Mouse (Mus musculus): ENCODE measurements around the gene Casp7. TPM values are rescaled to one million over a fixed set of nuclear protein-coding genes. Genes with fewer than 3 reads are reported as not detected.

Casp7 gene
- polyA plus RNA-seq, 1 experiment from 2014 or later: 27.7 TPM

DNA sequence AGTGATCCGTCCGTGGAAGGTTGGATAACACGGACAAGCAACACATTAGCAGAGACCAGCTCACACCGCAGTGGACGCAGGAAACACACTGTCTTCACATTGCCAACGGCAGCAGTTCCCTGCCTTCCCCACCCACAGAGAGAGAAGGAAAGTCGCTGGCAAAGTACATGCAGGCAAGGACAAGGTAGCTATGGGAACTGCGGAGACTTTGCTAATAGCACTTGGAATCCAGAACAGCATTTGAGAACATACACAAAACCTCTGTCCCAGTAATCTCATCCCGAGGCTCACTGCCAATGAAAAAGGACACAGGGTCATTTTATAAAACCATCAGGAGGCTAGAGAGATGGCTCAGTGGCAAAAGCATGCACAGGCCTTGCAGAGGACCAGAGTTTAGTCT lies 30.3 kb upstream of the Casp7 start:
- no peak for ATAC-seq (ENCODE audit: extremely low read depth, insufficient number of reproducible peaks, low FRiP score, low TSS enrichment)
- H3K9ac ChIP-seq: no peak overlapping the region
- no peak overlapping the region for H3K4me2 ChIP-seq
- H3K36me3 ChIP-seq: peaks cover 86% of the 10 kb centered on the region
- no peak overlapping the region for H3K4me3 ChIP-seq
- 73% methylated on average over 9 of the region's 9 CpGs for WGBS
- no peak overlapping the region for H3K27ac ChIP-seq (replicated peaks)
- H3K9me3 ChIP-seq: no peaks in the 10 kb centered on the region
- H3K4me1 ChIP-seq: no peaks in the 10 kb centered on the region
- H3K27me3 ChIP-seq (replicated peaks): no peaks in the 10 kb centered on the region

DNA sequence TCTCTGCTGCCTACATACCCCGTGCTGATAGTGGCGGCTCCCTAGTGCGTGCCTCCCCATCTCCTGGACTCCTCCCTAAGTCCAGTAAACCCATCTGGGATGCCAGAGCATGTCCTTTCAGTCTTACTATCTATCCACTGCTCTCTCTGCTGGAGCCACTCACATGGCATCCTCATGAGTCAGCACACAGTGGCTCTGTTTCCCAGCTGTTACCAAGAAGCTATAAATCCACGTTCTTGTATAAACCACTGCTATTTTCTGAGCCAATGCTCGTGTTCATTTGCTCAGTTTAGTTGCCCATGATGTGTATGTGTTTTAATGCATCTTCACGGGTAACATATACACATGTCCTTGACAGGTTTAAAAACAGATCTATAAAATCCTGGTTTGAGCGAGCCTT lies 29.2 kb upstream of the Casp7 start:
- Histone ChIP-seq H3K4me1 (no peaks in the 10 kb centered on the region), H3K36me3 (peaks cover 76% of the 10 kb centered on the region), H3K27me3 (replicated peaks) (no peaks in the 10 kb centered on the region), H3K9me3 (no peaks in the 10 kb centered on the region), H3K27ac (replicated peaks) (no peak overlapping the region), H3K4me3 (no peak overlapping the region), H3K4me2 (no peak overlapping the region), H3K9ac (no peak overlapping the region)
- ATAC-seq (ENCODE audit: extremely low read depth, insufficient number of reproducible peaks, low FRiP score, low TSS enrichment): no peak
- 78% methylated on average over 7 of the region's 7 CpGs for WGBS

GRCm38 (mm10) chr19:56368912-56369311 lies 28.0 kb upstream of the Casp7 start:
- no peak for ATAC-seq (ENCODE audit: extremely low read depth, insufficient number of reproducible peaks, low FRiP score, low TSS enrichment)
- Histone ChIP-seq H3K27me3 (replicated peaks) (no peaks in the 10 kb centered on the region), H3K27ac (replicated peaks) (no peak overlapping the region), H3K4me3 (no peak overlapping the region), H3K4me1 (no peaks in the 10 kb centered on the region), H3K4me2 (no peak overlapping the region), H3K36me3 (peaks cover 74% of the 10 kb centered on the region), H3K9me3 (no peaks in the 10 kb centered on the region), H3K9ac (no peak overlapping the region)
- 88% methylated on average over 7 of the region's 7 CpGs for WGBS

DNA sequence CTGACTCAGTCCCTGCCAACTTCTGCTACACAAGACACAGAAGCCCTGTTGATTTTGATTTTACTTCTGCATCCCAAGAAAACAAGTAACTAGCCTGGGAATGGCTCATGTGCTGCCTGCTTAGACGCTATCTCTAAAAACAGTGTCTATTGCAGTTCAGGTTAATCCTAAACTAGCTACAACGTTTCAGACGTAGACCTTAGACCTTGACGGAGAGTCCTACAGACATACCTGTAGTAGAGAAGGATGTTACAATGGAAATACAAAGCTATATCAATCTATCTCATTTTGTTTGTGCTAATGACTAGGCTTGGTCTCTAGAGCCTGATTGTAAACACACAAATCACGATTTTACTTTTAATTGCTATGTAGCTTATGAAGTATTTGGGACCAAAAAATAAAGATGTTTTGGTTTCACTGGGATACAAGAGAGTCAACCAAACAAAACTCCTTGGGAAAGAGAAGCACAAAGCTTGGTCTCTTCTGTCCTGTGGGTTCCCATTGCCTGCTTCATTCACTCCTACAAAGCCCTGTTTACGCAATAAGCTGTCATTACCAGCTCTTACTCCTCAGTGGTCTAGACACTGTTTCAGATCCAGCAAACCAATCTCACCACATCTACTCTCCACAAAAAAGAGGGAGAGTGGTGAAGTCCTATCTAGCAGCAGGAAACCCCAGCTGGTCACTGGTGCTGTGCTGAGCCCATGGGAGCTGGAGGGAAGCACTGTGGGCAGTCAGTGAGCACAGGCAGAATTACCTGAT lies 26.4 kb upstream of the Casp7 start:
- Histone ChIP-seq H3K9ac (no peak overlapping the region), H3K9me3 (no peaks in the 10 kb centered on the region), H3K4me3 (no peak overlapping the region), H3K4me2 (no peak overlapping the region), H3K36me3 (peaks cover 68% of the 10 kb centered on the region), H3K27ac (replicated peaks) (no peak overlapping the region), H3K4me1 (no peaks in the 10 kb centered on the region), H3K27me3 (replicated peaks) (no peaks in the 10 kb centered on the region)
- WGBS: 88% methylated on average over 6 of the region's 6 CpGs
- ATAC-seq (ENCODE audit: extremely low read depth, insufficient number of reproducible peaks, low FRiP score, low TSS enrichment): no peak

DNA sequence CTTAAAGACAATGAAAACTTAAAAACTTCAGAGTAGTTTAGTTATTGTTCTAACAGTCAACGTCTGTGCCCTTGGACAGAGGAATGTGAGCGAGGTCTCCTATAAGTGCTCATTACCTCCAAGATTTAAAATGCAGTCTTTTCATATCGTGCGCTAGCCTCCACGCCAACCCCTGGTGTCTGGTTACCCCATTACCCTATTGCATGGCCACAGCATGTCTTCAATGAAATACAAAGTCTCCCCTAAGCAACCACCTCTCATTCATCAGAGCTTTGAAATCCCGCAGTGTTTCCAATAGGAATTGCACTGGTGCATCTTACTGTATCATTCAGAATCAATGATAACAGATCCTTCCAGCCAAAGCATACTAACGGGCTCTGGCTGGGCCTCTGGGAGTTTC lies 24.7 kb upstream of the Casp7 start:
- H3K27me3 ChIP-seq (replicated peaks): no peaks in the 10 kb centered on the region
- WGBS: 80% methylated on average over 7 of the region's 7 CpGs
- ATAC-seq (ENCODE audit: extremely low read depth, insufficient number of reproducible peaks, low FRiP score, low TSS enrichment): no peak
- H3K4me1 ChIP-seq: no peaks in the 10 kb centered on the region
- H3K9ac ChIP-seq: no peak overlapping the region
- 0 out of 2 replicates have a peak, but pooled peaks cover 4% of the 10 kb centered on the region for H3K9me3 ChIP-seq
- H3K36me3 ChIP-seq: peaks cover 70% of the 10 kb centered on the region
- H3K4me2 ChIP-seq: no peak overlapping the region
- H3K27ac ChIP-seq (replicated peaks): no peak overlapping the region
- no peak overlapping the region for H3K4me3 ChIP-seq

DNA sequence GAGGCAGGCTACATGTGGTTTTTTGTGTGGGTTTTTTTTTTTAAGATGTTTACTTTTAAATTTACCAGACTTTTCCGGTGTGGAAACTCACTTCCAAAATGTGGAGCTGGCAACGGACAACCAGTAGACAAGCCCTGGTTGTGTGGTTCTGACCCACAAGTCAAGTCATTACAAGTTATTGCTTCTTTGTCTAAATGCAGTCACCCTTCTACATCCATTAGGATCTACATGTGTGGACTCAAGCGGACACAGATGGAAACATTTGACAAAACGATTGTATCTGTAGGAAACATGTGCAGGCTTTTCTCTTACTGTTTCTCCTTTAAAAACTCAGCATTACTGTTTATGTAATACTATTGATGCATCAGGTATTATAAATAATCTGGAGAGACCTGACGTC lies 23.7 kb upstream of the Casp7 start:
- ATAC-seq (ENCODE audit: extremely low read depth, insufficient number of reproducible peaks, low FRiP score, low TSS enrichment): no peak
- no peak overlapping the region for H3K9ac ChIP-seq
- no peak overlapping the region for H3K27ac ChIP-seq (replicated peaks)
- 0 out of 2 replicates have a peak, but pooled peaks cover 5% of the 10 kb centered on the region for H3K9me3 ChIP-seq
- WGBS: 87% methylated on average over 5 of the region's 5 CpGs
- peaks cover 5% of the 10 kb centered on the region for H3K4me1 ChIP-seq
- H3K27me3 ChIP-seq (replicated peaks): no peaks in the 10 kb centered on the region
- H3K4me2 ChIP-seq: no peak overlapping the region
- H3K36me3 ChIP-seq: peaks cover 63% of the 10 kb centered on the region
- no peak overlapping the region for H3K4me3 ChIP-seq

GRCm38 (mm10) chr19:56374011-56374410 lies 22.9 kb upstream of the Casp7 start:
- H3K36me3 ChIP-seq: peaks cover 56% of the 10 kb centered on the region
- H3K4me2 ChIP-seq: no peak overlapping the region
- H3K27ac ChIP-seq (replicated peaks): no peak overlapping the region
- H3K4me3 ChIP-seq: no peak overlapping the region
- no peak for ATAC-seq (ENCODE audit: extremely low read depth, insufficient number of reproducible peaks, low FRiP score, low TSS enrichment)
- H3K9me3 ChIP-seq: 0 out of 2 replicates have a peak, but pooled peaks cover 5% of the 10 kb centered on the region
- no peak overlapping the region for H3K9ac ChIP-seq
- H3K27me3 ChIP-seq (replicated peaks): no peaks in the 10 kb centered on the region
- H3K4me1 ChIP-seq: peaks cover 13% of the 10 kb centered on the region
- 35% methylated on average over 10 of the region's 10 CpGs for WGBS

DNA sequence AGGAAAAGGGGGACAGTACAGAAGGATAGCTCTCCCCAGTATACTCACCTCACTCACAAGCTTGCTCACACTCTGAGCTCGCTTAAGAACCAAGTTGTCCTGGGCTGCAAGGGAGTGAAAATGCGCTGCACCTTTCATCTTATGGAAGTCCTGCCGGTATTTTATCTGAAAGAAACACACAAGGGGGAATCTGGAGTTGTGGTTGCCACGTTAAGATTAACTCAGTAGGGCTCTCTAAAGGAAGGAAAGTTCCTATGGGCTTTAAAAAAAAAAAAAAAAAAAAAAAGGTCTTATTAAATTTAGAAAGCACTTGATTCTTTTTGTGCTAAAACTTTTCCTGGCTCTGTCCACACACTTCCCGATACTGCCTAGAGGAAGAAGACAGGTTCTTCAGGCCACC lies 18.9 kb upstream of the Casp7 start:
- Histone ChIP-seq H3K4me2 (peak overlapping the region; percentile 42), H3K4me1 (peaks cover 32% of the 10 kb centered on the region), H3K36me3 (peaks cover 68% of the 10 kb centered on the region), H3K9me3 (0 out of 2 replicates have a peak, but pooled peaks cover 5% of the 10 kb centered on the region), H3K27ac (replicated peaks) (peak overlapping the region; percentile 90), H3K27me3 (replicated peaks) (no peaks in the 10 kb centered on the region), H3K9ac (peak overlapping the region; percentile 6; the same call in 1 of the 2 replicates), H3K4me3 (no peak overlapping the region)
- WGBS: 55% methylated on average over 5 of the region's 5 CpGs
- ATAC-seq (ENCODE audit: extremely low read depth, insufficient number of reproducible peaks, low FRiP score, low TSS enrichment): no peak

GRCm38 (mm10) chr19:56378554-56379172 lies 18.3 kb upstream of the Casp7 start:
- Histone ChIP-seq H3K4me2 (peak overlapping the region; percentile 42), H3K36me3 (peaks cover 67% of the 10 kb centered on the region), H3K27me3 (replicated peaks) (no peaks in the 10 kb centered on the region), H3K4me3 (no peak overlapping the region), H3K4me1 (peaks cover 32% of the 10 kb centered on the region), H3K27ac (replicated peaks) (peak overlapping the region; percentile 90), H3K9me3 (0 out of 2 replicates have a peak, but pooled peaks cover 5% of the 10 kb centered on the region), H3K9ac (no peak overlapping the region)
- ATAC-seq (ENCODE audit: extremely low read depth, insufficient number of reproducible peaks, low FRiP score, low TSS enrichment): peak; percentile 62; the same call in 1 of the 2 replicates
- 24% methylated on average over 13 of the region's 13 CpGs for WGBS

DNA sequence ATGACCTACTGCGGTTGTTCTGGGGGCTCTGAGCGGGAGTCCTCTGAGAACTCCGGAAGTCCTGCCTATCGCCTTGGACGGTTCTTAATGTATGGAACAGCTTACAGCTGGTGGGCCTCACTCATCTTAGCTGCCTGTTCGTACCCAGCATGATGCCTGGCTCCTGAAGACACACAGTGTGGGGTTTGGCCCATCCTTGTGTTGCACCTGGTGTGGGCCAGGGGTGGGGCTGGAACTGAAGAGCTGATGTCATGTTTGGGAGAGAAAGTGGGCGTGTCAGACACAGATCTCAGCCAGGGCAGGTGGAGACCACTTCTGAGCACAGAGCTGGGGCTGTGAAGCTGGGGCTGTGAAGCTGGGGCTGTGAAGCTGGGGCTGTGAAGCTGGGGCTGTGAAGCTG lies 16.6 kb upstream of the Casp7 start:
- Histone ChIP-seq H3K27ac (replicated peaks) (no peak overlapping the region), H3K36me3 (peaks cover 69% of the 10 kb centered on the region), H3K4me1 (peaks cover 32% of the 10 kb centered on the region), H3K4me3 (no peak overlapping the region), H3K9me3 (0 out of 2 replicates have a peak, but pooled peaks cover 5% of the 10 kb centered on the region), H3K27me3 (replicated peaks) (no peaks in the 10 kb centered on the region), H3K9ac (0 out of 2 replicates have a peak overlapping the region, but pooled peaks have one; percentile 1), H3K4me2 (no peak overlapping the region)
- no peak for ATAC-seq (ENCODE audit: extremely low read depth, insufficient number of reproducible peaks, low FRiP score, low TSS enrichment)
- WGBS: 83% methylated on average over 7 of the region's 7 CpGs

DNA sequence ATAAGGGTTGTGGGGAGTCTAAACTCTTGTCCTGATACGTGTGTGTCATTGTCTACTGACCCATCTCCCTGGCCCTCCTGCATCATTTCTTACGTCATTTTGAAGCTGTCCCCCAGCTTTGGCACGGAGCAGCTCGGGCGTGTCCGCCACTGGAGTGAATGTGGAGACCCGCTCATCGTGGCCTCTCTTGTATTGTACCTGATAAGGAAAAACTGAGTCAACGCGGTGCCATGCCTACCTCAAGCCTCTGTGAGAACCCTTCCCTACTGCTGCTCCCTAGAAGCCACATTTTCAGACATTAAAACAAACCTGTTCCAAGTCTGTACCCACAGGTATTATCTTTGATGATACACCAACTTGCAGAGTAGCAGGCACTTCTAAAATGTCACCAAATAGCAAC lies 15.5 kb upstream of the Casp7 start:
- no peak overlapping the region for H3K4me2 ChIP-seq
- no peak overlapping the region for H3K4me3 ChIP-seq
- ATAC-seq (ENCODE audit: extremely low read depth, insufficient number of reproducible peaks, low FRiP score, low TSS enrichment): no peak
- H3K4me1 ChIP-seq: peaks cover 32% of the 10 kb centered on the region
- 0 out of 2 replicates have a peak, but pooled peaks cover 5% of the 10 kb centered on the region for H3K9me3 ChIP-seq
- H3K27me3 ChIP-seq (replicated peaks): no peaks in the 10 kb centered on the region
- 75% methylated on average over 10 of the region's 10 CpGs for WGBS
- H3K9ac ChIP-seq: no peak overlapping the region
- no peak overlapping the region for H3K27ac ChIP-seq (replicated peaks)
- peaks cover 70% of the 10 kb centered on the region for H3K36me3 ChIP-seq
